Mouse (Mus musculus): ENCODE measurements around the gene B4galt5.

The B4galt5 gene

DNA sequence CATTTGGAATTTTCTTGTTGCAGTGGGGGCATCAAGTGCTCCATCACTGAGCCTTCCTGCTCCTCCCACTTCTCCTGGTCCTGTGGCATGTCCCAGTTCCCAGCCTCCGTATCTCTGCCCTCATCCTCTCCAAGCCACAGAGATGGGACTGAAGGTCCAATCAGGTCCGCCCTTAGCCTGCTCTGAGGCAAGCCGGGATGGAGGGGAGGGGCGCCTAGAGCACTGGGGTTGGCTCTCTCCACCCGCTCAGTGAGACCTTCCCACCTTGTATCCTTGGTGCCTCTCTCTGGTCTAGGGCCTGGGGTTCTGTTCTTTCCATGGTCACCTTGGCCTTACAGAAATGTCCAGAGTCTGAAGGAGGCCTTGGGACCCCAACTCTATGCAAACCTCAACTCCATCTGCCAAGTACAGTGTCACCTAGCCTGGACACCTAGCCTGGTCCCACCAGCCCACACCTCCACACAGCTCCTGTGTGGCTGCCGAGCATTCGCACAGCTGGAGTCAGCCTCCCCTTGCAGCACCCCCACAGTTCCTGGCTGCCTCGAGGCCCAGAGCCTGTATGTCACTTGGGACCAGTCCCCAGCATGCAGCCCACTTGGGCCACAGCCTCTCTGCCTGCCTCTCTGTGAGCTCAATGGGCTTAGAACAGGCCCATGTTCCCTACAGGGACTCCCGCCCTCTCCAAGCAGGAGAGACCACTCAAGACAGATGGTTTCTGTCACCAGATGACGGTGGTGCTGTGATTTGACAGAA, 74.1 kb downstream of the B4galt5 start:
- peak in 1 of 2 experiments; percentile 13 for DNase-seq

DNA sequence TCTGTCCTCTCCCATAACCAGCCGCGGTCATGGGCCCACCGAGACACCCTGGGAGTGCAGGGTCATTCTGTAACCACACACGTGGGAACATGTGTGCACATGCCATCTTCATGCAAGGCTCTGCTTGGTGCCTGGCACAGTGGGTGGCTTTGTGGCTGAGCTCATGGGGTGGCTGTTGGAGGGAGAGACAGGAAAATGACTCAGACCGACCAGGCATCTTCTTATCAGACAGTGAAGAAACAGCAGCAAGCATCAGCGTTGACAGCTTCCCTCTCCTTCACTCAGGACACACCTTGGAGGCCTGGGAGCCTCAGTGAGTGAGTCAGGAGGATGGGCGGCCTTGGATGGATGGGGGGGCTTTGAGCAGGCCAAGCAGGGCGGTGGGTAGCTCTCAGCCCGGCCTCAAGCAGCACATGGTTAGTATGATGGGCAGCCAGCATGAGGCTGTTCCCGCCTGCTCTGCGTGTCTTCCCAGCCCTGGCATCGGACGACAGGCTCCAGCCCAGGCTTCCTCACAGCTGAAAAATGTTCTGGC, 75.7 kb downstream of the B4galt5 start:
- DNase-seq = peak in 1 of 2 experiments; percentile 13

GRCm38 (mm10) chr2:167272706-167273105, 76.3 kb downstream of the B4galt5 start:
- DNase-seq = peak in 1 of 2 experiments; percentile 0

- DNase-seq = peak in 1 of 2 experiments; percentile 3
These were observed 77.9 kb downstream of the B4galt5 start for GRCm38 (mm10) chr2:167271121-167271521.

DNA sequence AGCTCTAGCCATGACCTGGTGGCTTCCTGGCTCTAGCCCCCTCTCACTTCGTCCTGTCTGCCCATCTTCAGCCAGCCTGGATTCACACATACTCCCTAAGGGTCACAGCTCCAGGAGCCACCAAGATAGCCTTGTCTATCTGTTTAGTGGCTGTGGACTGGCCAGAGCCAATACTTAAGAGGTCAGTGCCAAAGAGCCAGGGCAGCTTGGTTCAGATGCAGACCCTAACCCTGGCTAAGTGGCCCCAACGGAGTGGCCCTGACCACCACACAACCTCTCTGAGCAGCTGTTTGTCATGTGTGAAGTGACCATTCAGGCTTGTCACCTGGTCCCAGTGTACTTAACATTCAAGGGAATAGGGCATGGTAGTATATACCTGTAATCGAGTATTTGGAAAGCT, 78.5 kb downstream of the B4galt5 start:
- peak in 1 of 2 experiments; percentile 0 for DNase-seq

DNA sequence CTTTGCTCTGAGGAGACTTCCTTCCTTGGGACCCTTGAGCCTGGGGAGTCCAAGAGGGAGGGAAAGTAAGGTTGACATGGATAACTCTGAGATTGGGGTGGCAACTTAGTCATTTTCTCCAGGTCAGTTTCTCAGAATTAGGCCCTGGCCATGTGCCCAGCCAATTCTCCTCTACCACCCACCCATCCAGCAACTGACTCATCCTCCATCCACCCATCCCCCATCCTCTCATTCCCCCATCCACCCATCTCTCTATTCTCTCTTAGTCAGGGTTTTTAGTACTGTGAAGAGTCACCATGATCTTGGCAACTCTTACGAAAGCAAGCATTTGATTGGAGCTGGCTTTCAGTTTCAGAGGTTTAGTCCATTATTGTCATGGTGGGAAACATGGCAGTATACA, 80.3 kb downstream of the B4galt5 start:
- peak in 1 of 2 experiments; percentile 5 for DNase-seq

DNA sequence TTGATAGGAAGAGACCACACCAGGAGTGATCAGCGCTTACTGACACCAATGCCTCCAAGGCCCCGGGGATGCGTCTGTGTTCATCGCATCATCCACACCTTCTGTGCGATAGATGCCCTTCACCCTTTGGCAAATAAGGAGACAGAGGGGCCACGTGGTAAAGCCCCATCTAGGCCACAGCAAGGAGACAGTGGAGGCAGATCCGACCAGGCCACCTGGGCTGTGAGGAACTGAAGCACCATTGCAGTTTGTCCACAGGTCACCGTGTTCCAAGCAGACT, 80.6 kb downstream of the B4galt5 start:
- DNase-seq = no peak

DNA sequence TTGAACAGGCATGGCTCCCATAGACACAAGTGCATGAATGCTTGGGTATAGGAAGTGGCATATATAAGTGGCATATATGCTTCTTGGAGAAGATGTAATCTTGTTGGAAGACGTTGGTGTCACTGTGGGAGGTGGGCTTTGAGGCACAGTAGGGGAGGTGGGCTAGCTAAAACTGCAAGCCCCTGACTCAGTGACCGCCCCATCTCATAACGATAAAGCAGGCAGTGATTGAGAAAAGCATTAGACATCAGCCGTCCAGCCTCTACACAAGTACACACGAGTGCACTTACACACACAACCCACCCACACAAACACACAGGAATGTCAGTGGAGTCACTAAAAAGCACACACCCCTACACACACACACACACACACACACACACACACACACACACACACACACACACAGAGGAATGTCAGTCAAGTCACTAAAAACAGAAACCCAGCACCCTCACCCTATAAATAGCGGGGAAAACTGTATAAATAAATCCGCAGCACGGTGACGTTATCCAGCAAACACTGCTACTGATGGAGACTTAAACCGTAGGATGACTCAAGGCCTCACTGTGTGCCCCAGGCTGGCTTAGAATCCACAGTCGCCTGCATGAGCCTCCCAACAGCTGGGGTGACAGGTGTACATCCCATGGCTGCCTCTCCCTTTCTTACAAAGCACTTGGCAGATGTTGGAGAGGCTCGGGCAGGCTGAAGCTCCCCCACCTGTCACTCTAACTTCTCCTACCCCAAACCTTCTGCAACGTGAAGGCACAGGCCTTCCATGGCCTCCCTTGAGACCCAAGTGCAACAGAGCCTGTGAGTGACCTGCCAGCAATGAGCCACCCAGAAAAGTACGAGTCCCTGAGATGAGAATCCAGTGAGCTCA, 81.2 kb downstream of the B4galt5 start:
- peak in 1 of 2 experiments; percentile 0 for DNase-seq

DNA sequence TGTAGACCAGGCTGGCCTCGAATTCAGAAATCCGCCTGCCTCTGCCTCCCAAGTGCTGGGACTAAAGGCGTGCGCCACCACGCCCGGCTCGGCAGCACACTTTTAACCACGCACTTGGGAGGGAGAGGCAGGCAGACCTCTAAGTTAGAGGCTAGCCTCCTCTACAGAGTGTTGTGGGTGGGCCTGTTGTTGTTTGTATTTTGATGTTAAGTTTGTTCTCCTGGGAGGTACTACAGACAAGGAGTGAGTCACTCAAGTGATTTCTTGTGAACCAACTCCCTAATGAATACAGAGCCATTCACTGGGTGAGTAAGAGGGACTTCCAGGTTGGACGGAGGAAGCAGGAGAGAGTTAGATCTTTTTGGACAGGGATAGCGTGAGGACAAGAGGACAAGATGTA, 82.8 kb downstream of the B4galt5 start:
- peak in 1 of 2 experiments; percentile 0 for DNase-seq

GRCm38 (mm10) chr2:167265806-167266205, 83.2 kb downstream of the B4galt5 start:
- peak in 1 of 2 experiments; percentile 1 for DNase-seq

- peak in 1 of 2 experiments; percentile 1 for DNase-seq
These were observed 84.0 kb downstream of the B4galt5 start for GRCm38 (mm10) chr2:167265021-167265420.

DNA sequence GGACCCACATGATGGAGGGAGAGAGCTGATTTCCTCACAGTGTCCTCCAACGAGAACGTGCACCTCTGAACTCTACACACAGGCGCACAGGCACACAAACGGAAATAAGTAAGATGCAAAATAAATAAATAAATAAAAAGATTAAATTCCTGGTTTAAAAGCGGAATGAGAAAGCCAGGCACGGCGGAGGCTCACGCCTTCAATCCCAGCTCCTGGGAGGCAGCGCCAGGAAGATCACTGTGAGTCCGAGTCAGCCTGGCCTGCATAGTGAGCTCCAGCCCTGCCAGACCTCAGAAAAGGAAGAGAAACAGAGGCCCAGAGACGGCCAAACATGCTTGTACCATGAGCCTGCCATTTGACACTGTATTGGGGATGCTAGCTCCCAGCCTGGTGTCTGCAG, 85.1 kb downstream of the B4galt5 start:
- peak in 1 of 2 experiments; percentile 4 for DNase-seq

DNA sequence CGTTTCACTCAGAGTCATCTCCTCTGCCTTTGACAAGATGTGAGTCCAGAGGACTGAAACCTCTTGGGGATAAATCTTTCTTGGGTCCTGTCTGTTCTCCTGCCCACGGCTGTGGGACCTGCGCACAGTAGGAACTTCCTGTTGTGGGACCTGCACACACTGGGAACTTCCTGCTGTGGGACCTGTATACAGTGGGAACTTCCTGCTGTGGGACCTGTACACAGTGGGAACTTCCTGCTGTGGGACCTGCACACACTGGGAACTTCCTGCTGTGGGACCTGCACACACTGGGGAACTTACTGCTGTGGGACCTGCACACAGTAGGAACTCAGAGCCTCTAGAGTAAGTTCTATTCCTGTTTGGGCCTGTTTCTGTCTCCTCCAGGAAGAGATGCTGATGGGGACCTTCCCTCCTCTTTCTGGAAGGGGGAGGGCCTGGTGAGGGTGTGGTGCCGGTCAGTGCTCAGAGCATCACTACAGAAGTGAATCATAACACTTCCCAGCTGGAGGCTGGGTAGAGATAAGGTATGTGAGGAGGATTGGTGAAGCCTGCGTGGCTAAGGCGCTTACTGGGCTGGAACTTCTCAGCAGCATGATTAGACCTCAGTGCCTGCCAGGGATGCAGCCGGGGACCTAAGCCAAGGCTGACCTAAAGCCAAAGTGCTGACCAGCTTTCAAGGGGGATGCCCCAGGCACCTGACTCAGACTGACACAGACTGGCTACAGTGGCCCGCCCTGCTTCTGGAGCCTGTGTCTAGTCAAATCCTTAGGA, 85.8 kb downstream of the B4galt5 start:
- peak; percentile 78 to 83 for DNase-seq

DNA sequence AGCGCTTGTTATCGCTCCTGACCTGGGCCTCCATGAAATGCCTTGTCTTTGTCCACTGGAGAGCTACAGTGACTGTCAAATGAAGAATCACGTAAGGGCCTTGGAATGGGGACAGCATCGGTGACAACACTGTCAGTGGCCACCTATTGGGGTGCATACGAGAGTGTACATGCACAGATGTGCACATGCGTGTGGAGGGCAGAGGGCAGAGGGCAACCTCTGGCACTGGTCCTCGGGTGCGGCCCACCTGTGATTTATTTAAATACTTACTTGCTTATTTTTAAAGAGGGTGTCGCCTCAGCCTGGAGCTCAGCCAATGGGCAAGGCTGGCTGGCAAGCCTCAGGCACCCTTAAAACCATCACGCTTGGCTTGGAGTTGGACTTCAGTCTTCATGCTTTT, 86.5 kb downstream of the B4galt5 start:
- peak in 1 of 2 experiments; percentile 22 for DNase-seq

DNA sequence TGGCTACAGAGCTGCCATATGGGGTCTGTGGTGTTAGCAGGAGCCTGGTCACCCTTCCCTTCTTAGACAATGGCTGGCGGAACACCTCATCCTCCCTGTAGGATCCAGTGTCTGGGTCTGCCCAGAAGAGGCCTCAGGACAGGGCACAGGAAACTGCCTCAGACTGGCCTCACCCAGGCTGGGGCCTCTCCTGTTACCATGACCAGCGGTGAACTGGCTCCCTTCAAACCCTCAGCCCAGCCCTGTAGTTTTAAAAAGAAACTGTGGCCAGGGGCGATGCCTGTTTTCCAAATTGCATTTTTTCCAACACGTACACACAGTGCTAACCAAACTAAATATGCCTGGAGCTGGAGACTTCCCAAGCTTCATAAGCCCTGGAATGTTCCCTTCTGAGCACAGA, 87.9 kb downstream of the B4galt5 start:
- DNase-seq = no peak

- no peak for DNase-seq
These were observed 91.2 kb downstream of the B4galt5 start for GRCm38 (mm10) chr2:167257790-167258189.

DNA sequence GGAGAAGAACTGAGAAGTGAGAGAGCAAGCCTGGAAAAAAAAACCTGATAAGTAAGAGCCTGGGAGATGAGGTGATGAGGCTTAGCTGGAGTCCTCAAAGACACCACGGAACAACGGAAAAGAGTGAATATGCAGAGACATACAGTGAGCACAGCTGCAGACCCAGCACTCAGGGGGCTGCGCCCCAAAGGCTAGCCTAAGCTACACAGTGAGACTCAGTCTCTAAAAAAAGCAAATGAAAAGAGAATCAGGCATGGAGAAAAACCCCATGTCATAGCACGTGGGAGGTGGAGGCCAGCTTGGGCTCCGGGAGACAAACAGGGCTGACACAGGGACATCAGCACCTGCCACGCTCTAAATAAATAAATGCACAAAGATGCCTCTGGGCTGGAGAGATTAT, 94.2 kb downstream of the B4galt5 start:
- no peak for DNase-seq

DNA sequence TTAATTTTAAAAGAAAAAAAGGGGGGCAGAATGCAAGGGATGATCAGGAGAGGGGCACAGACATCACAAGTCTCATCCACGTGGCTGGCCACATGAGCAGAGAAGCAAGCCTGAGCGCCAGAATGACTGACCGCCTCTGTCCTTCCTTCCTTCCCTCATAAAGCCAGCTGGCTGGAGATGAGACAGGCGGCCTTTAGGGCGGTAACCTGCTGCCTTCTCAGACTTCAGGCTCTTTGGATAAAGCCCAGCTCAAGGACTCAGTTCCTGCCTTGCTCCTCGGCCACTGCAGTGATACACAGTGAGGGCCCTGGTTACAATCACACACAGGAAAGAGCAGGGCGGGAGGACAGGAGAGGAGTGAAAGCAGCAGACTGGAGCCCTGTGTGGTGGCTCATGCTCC, 94.8 kb downstream of the B4galt5 start:
- no peak for DNase-seq

DNA sequence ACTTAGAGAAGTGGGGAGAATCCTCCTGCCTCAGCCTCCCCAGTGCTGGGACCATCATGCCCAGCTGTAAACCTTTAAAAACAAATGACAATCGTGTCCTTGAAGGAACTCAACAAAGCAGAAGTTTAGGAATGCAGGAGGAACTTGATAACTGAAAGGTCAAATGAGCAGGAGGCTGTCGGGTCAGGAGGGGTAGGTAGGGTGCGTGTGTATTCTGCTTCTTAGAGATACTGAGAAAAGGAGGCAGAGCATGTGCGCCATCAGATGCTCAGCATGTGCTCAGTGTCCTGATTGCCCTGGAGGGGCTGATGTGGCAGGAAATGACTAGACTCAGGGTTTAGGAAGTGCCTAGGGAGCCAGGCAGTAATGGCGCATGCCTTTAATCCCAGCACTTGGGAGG, 95.5 kb downstream of the B4galt5 start:
- DNase-seq = no peak

- DNase-seq = no peak
These were observed 96.8 kb downstream of the B4galt5 start for GRCm38 (mm10) chr2:167252057-167252687.

DNA sequence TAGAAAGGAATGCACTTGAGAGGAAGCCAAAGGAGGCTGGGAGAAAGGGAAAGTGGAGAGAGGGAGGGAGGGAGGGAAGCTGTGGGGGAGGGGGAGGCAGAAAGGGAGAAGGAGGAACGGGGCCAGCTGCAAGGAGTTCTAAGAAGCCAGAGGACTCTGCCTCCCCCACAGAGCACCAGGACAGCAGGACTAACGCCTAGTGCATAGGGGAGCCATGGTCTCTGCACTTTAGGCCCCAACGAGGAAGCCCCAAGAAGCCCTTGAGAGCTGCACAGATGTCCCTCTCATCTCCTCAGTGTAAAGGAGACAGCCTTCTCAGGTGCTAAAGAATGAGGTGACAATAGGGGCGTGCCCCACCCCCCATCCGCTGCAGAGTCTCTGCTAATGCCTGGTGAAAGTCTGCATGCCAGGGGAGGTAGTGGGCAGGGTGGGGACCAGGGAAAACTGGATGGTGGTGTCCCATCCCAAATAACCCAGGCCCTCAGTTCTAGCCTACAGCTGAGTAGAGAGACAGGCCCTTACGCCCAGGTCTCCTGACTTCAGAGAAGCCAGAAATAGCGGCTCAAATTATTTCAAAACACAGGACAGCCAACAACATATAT, 98.1 kb downstream of the B4galt5 start:
- no peak for DNase-seq

Measured in cerebellum, postnatal 10 days (tissue).